In the genomic region with DNA sequence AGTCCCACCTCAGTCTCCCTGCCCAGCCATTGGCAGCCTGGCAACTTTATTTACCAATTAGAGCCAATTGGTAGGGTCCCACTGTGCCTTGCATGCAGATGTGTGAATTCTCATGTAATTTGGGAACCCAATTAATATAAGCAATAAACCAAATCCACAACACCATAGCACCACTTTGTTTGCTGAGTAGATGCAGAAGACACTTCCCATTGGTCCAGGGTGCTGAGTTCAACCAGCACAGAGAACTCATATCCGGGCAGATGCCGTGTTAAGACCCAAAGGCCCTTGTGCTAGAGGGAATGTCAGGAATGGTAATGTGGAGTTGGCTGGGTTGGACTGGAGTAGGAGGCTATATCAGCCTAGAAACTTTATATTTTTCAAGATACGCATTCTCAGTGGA, we compare ENCODE assay signal across 50 mouse cellular contexts. TPM values are rescaled to one million over a fixed set of nuclear protein-coding genes. Genes with fewer than 3 reads are reported as not detected.
"Had no signal": no experiment of that assay in that cellular context is flagged by ENCODE, and none has a peak within 500 bp of the region (broad histone marks: within the 10 kb centered on the region; RNA-seq: fewer than 3 reads in every experiment).

No protein-coding gene starts in this region.

- H3K27me3 ChIP-seq: heart, embryonic 12.5 days; heart, embryonic 15.5 days; hindbrain, embryonic 12.5 days; intestine, embryonic 15.5 days had no signal

- DNase-seq: heart, postnatal 10 days; heart, postnatal 14 days; heart, postnatal 36 days; heart, postnatal 4 days; kidney, adult 11 months; kidney, adult 18-20 months; kidney, adult 2 months; kidney, adult 8-10 months; kidney, adult 9 months; kidney, postnatal 10 days; kidney, postnatal 14 days; kidney, postnatal 25 days; kidney, postnatal 36 days; kidney, postnatal 4 days; layer of hippocampus, adult 9-11 months; layer of hippocampus, postnatal 36 days had no signal

- ATAC-seq: hindbrain, embryonic 16.5 days; hindbrain, postnatal 0 days; inflammation-experienced regulatory T-cells, adult 6 months; intestine, embryonic 15.5 days; intestine, embryonic 16.5 days; intestine, postnatal 0 days had no signal

- H3K9ac ChIP-seq: heart, embryonic 12.5 days; heart, embryonic 13.5 days; heart, embryonic 15.5 days; hindbrain, embryonic 12.5 days; hindbrain, embryonic 13.5 days; hindbrain, embryonic 14.5 days; hindbrain, embryonic 15.5 days; intestine, embryonic 15.5 days; kidney, embryonic 15.5 days had no signal

- H3K36me3 ChIP-seq: heart, embryonic 12.5 days; heart, embryonic 13.5 days; heart, embryonic 15.5 days; hindbrain, embryonic 12.5 days; hindbrain, embryonic 13.5 days; hindbrain, embryonic 15.5 days; intestine, embryonic 15.5 days had no signal

- H3K4me3 ChIP-seq: heart, embryonic 10.5 days; heart, embryonic 12.5 days; heart, embryonic 13.5 days; heart, embryonic 15.5 days; hindbrain, embryonic 10.5 days; hindbrain, embryonic 12.5 days; hindbrain, embryonic 13.5 days; hindbrain, embryonic 15.5 days; intestine, embryonic 15.5 days; kidney, embryonic 15.5 days; layer of hippocampus, adult 2 months had no signal

- H3K9me3 ChIP-seq: heart, embryonic 10.5 days; heart, embryonic 12.5 days; heart, embryonic 13.5 days; heart, embryonic 15.5 days; hindbrain, embryonic 10.5 days; hindbrain, embryonic 12.5 days; hindbrain, embryonic 13.5 days; hindbrain, embryonic 15.5 days; intestine, embryonic 15.5 days; kidney, embryonic 15.5 days had no signal

- H3K4me2 ChIP-seq: heart, embryonic 11.5 days; heart, embryonic 12.5 days; heart, embryonic 13.5 days; heart, embryonic 15.5 days; hindbrain, embryonic 12.5 days; hindbrain, embryonic 13.5 days; hindbrain, embryonic 14.5 days; hindbrain, embryonic 15.5 days; intestine, embryonic 15.5 days; kidney, embryonic 15.5 days had no signal

- H3K27ac ChIP-seq: heart, embryonic 10.5 days; heart, embryonic 13.5 days; heart, embryonic 15.5 days; hindbrain, embryonic 10.5 days; hindbrain, embryonic 12.5 days; hindbrain, embryonic 13.5 days; hindbrain, embryonic 14.5 days; intestine, embryonic 15.5 days; kidney, embryonic 15.5 days; kidney, postnatal 0 days; layer of hippocampus, adult 2 months had no signal

RNA-seq across cellular contexts. Expression of a gene that starts 22.4 kb away (rescaled TPM):
- total RNA-seq: hindbrain, postnatal 0 days; layer of hippocampus, adult 18-20 months; layer of hippocampus, adult 2 months; layer of hippocampus, adult 8-10 months; layer of hippocampus, postnatal 10 days; layer of hippocampus, postnatal 14 days; layer of hippocampus, postnatal 25 days; layer of hippocampus, postnatal 36 days had no signal
- polyA plus RNA-seq: heart, embryonic 10.5 days; heart, embryonic 11.5 days; heart, embryonic 12.5 days; hindbrain, embryonic 10.5 days; hindbrain, embryonic 11.5 days; hindbrain, embryonic 12.5 days; hindbrain, embryonic 13.5 days; hindbrain, embryonic 14.5 days; hindbrain, embryonic 15.5 days; hindbrain, embryonic 16.5 days; hindbrain, postnatal 0 days; inflammation-experienced regulatory T-cells, adult 6 months; intestine, embryonic 14.5 days; kidney, adult 2 months; kidney, embryonic 14.5 days; large intestine, adult 2 months had no signal

RNA-seq across cellular contexts. Expression of a gene that starts 32.6 kb away (rescaled TPM):
- total RNA-seq: heart, adult 8-10 months; heart, postnatal 10 days; heart, postnatal 14 days; heart, postnatal 36 days; heart, postnatal 4 days; hematopoietic stem cell, adult 5-6 weeks; hindbrain, postnatal 0 days; layer of hippocampus, adult 18-20 months; layer of hippocampus, adult 2 months; layer of hippocampus, adult 8-10 months; layer of hippocampus, postnatal 10 days; layer of hippocampus, postnatal 14 days; layer of hippocampus, postnatal 25 days; layer of hippocampus, postnatal 36 days had no signal
- polyA plus RNA-seq: heart, embryonic 10.5 days; heart, embryonic 11.5 days; heart, embryonic 12.5 days; heart, embryonic 13.5 days; heart, embryonic 14.5 days; heart, embryonic 15.5 days; heart, embryonic 16.5 days; heart, postnatal 0 days; hindbrain, embryonic 10.5 days; hindbrain, embryonic 11.5 days; hindbrain, embryonic 12.5 days; hindbrain, embryonic 13.5 days; hindbrain, embryonic 14.5 days; hindbrain, embryonic 15.5 days; hindbrain, embryonic 16.5 days; hindbrain, postnatal 0 days; inflammation-experienced regulatory T-cells, adult 6 months; intestine, embryonic 14.5 days; intestine, embryonic 15.5 days; intestine, embryonic 16.5 days; intestine, postnatal 0 days; kidney, adult 2 months; kidney, embryonic 14.5 days; kidney, embryonic 15.5 days; kidney, embryonic 16.5 days; kidney, postnatal 0 days; large intestine, adult 2 months had no signal
